Mouse (Mus musculus): ENCODE results near the gene Adat1. TPM values are rescaled to one million over a fixed set of nuclear protein-coding genes. Genes with fewer than 3 reads are reported as not detected.

The Adat1 gene
- total RNA-seq, 2 experiments from 2014 or later, result 6.4 to 6.6 TPM

DNA sequence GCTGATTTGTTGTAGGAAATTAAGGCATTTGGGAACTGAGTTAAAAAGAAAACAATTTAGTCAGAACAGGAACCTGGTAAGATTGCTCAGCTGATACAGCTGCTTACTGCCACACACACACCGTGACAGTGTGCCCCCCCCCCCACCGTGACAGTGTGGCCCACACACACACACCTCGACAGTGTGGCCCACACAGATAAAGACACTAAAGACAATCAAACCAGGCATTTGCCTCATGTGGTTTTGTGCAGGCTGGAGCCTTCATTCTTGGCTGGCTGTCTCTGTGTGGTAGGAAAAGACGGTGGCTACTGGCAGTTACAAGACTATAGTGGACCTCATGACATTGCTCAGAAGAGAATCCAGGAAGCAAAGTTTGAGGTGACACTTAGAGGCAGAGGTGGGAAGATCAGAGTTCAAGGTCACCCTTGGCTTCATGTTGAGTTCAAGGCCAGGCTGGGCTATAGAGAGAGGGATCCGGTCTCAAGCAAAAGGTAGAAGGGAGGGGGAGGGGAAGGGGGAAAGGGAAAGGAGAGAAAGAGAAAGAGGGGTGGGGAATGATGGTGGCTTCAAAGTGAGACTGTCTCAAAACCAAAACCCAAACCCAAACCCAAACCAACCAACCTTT lies 24.7 kb downstream of the Adat1 start:
- intact Hi-C loops (cut with DNase I), result no loop called here
- Histone ChIP-seq H3K4me3 (no peak overlapping the region), H3K27ac (no peak overlapping the region)
- TF ChIP-seq CTCF (IDR thresholded peaks at IDR 0.05), result no peak
- no peak for DNase-seq (ENCODE audit: extremely low spot score in 1 of 2, low spot score in 2 of 2)

DNA sequence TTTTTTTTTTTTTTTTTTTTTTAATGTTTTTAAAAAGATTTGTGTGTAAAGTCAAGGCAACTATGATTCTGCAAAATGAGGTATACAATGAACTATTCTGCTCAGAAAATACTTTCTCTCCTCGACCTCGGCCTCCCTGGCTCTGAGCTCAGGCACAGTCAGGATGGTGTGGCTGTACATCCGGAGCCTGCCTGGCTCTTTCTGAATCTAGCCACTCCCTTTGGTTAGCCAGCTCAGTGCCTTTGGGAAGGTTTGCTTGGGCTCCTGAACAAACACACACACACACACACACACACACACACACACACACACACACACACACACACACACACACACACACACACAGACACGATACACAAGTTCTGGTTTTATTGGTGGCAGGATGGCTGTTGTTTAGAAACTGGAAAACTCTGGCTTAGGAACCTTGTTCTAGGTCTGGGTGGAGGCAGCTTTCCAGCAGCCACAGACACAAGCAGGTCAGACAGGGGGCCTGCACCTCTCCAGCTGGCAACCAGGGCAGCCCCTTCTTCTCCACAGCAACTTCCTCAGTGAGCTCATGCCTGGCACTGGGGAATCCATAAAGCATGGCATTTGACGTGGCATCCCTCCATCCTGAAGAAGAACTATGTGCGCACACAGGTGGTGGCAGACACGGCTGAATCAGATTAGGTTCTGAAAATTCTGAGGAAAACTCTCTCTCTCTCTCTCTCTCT lies 27.1 kb downstream of the Adat1 start:
- Histone ChIP-seq H3K4me3 (no peak overlapping the region), H3K27ac (no peak overlapping the region)
- no peak for DNase-seq (ENCODE audit: extremely low spot score in 1 of 2, low spot score in 2 of 2)
- TF ChIP-seq CTCF (IDR thresholded peaks at IDR 0.05), result no peak
- intact Hi-C loops (cut with DNase I), result no loop called here

DNA sequence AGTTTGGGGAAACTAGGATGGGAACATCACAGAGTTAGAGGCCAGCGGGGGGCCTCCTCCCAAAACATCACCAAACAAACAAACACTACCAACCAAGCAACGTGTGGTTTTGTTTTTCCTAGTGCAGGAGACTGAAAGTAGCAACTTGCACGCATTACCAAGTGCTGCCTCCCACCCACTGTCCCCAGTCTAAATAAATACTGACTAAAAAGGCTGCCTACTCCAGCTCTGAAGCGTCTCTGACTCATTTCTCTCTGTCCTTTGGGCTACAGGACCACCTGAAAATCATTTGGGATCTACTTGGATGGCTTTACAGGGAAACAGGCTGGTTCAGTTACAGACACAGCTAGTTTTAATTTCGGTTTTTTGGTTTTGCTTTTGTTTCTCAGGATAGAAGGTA lies 27.8 kb downstream of the Adat1 start:
- TF ChIP-seq CTCF (IDR thresholded peaks at IDR 0.05), result no peak
- DNase-seq (ENCODE audit: extremely low spot score in 1 of 2, low spot score in 2 of 2), result no peak
- Histone ChIP-seq H3K4me3 (no peak overlapping the region), H3K27ac (no peak overlapping the region)
- intact Hi-C loops (cut with DNase I), result no loop called here

- no peak overlapping the region for H3K4me3 ChIP-seq
- no peak for TF ChIP-seq CTCF (IDR thresholded peaks at IDR 0.05)
- no peak for DNase-seq (ENCODE audit: extremely low spot score in 1 of 2, low spot score in 2 of 2)
- intact Hi-C loops (cut with DNase I), result no loop called here
- H3K27ac ChIP-seq, result no peak overlapping the region
Observed at GRCm38 (mm10) chr8:111963546-111963945, 28.6 kb downstream of the Adat1 start.

GRCm38 (mm10) chr8:111963091-111963490 lies 29.0 kb downstream of the Adat1 start:
- intact Hi-C loops (cut with DNase I), result no loop called here
- DNase-seq (ENCODE audit: extremely low spot score in 1 of 2, low spot score in 2 of 2), result no peak
- Histone ChIP-seq H3K4me3 (no peak overlapping the region), H3K27ac (no peak overlapping the region)
- no peak for TF ChIP-seq CTCF (IDR thresholded peaks at IDR 0.05)

DNA sequence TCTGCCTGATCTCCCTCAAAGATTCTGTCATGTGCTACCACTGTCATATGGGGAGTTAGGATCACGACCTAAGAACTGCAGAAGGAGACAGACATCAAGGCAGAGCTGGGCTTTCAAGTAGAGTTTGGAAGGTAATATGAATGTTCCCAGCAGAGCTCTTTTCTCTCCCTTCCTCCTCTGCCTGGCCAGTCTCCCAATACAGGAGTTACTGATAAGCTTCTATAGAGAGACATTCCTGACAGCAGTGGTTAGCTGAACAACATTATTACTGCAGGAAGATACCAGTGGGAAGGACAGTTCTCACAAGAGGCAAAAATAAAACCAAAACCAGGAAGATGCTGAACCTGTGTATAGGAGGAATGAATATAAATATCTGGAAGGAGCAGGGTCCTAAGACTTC lies 29.5 kb downstream of the Adat1 start:
- Histone ChIP-seq H3K27ac (no peak overlapping the region), H3K4me3 (no peak overlapping the region)
- no peak for DNase-seq (ENCODE audit: extremely low spot score in 1 of 2, low spot score in 2 of 2)
- intact Hi-C loops (cut with DNase I), result no loop called here
- no peak for TF ChIP-seq CTCF (IDR thresholded peaks at IDR 0.05)

DNA sequence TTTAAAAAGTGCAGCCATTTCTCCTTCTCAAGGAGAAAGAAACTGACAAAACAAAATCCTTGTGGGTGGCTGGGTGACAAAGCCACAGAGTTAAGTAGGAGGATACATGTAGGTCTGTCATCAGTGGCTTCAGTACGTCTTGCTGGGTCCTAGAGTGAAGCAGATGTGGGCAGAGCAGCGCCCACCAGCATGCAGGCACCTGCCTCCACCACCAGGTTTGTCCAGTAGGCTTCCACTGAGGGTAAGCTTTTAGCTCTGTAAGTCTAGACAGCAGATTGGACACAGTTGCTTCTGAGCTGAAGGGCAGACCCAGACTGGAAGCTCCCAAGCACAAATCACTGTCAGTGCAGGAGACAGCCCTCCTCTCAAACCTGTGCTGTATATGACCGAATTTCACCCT lies 30.8 kb downstream of the Adat1 start:
- peak; percentile 6 for TF ChIP-seq CTCF (IDR thresholded peaks at IDR 0.05)
- H3K27ac ChIP-seq, result no peak overlapping the region
- H3K4me3 ChIP-seq, result no peak overlapping the region
- DNase-seq (ENCODE audit: extremely low spot score in 1 of 2, low spot score in 2 of 2), result no peak
- intact Hi-C loops (cut with DNase I), result no loop called here

- Histone ChIP-seq H3K27ac (no peak overlapping the region), H3K4me3 (no peak overlapping the region)
- intact Hi-C loops (cut with DNase I), result no loop called here
- no peak for DNase-seq (ENCODE audit: extremely low spot score in 1 of 2, low spot score in 2 of 2)
- no peak for TF ChIP-seq CTCF (IDR thresholded peaks at IDR 0.05)
Observed at GRCm38 (mm10) chr8:111960591-111961321, 31.3 kb downstream of the Adat1 start.

- intact Hi-C loops (cut with DNase I), result no loop called here
- no peak for DNase-seq (ENCODE audit: extremely low spot score in 1 of 2, low spot score in 2 of 2)
- no peak overlapping the region for H3K4me3 ChIP-seq
- TF ChIP-seq CTCF (IDR thresholded peaks at IDR 0.05), result no peak
- no peak overlapping the region for H3K27ac ChIP-seq
Observed at GRCm38 (mm10) chr8:111957231-111957630, 34.9 kb downstream of the Adat1 start.

DNA sequence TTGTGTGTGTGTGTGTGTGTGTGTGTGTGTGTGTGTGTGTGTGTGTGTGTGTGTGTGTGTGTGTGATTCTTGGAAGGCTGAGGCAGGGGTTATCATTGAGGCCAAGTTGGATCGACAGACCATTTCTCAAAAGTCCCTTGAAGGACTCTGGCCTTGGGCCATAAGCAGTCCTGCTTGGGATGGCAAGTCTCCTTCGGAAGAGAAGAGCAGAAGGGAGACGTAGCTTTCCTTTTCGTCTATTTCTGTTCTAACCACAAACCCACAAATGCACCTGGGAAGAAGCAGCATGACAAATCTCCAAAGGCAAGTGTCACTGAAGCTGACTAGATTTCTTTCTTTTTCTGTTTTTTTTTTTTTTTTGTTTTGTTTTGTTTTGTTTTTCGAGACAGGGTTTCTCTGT lies 36.2 kb downstream of the Adat1 start:
- intact Hi-C loops (cut with DNase I), result no loop called here
- TF ChIP-seq CTCF (IDR thresholded peaks at IDR 0.05), result no peak
- H3K4me3 ChIP-seq, result no peak overlapping the region
- no peak overlapping the region for H3K27ac ChIP-seq
- no peak for DNase-seq (ENCODE audit: extremely low spot score in 1 of 2, low spot score in 2 of 2)

DNA sequence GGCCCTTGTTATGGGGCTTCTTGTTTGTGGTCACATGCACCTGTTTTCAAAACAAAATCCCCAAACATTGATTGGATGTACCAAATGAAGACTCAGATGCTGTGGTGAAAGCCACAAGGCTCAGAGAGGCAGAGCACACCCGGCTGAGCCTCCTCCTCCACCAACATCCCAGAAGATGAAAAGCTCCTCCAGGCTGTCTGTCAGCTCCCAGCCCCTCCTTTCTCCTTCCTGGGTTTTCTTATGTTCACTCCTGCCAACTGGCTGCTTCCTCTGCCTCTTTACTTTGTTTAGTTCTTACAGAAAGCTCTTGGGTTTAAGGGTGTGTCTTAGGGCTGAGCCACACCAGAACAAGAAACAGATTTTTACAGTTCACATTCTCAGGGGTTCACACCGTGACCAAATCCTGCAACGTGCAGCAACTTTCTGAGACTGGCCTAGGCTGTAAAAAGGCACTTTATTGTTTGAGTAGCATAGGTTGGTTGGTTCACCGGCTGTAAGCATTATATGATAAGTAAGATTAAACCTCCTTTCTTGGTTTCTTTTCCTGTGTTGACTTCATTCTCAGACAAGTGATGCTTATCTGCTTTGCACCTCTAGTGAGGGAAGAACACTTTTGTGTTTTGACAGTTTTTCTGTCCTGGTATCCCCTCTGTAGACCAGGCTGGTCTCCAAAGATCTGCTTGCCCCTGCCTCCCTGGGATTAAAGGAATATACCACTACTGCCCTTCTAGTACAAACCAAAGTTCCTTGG lies 37.1 kb downstream of the Adat1 start:
- H3K4me3 ChIP-seq, result no peak overlapping the region
- intact Hi-C loops (cut with DNase I), result no loop called here
- H3K27ac ChIP-seq, result no peak overlapping the region
- no peak for TF ChIP-seq CTCF (IDR thresholded peaks at IDR 0.05)
- no peak for DNase-seq (ENCODE audit: extremely low spot score in 1 of 2, low spot score in 2 of 2)

GRCm38 (mm10) chr8:111951936-111952335 lies 40.2 kb downstream of the Adat1 start:
- intact Hi-C loops (cut with DNase I), result no loop called here
- TF ChIP-seq CTCF (IDR thresholded peaks at IDR 0.05), result no peak
- no peak for DNase-seq (ENCODE audit: extremely low spot score in 1 of 2, low spot score in 2 of 2)

More at GRCm38 (mm10) chr8:111951936-111952335, 40.2 kb downstream of the Adat1 start:
- Histone ChIP-seq H3K27ac (no peak overlapping the region), H3K4me3 (no peak overlapping the region)
